Mouse (Mus musculus) bone marrow, adult 2 months (tissue): Measurements from ENCODE around the gene Rfx3. TPM values are rescaled to one million over a fixed set of nuclear protein-coding genes. Genes with fewer than 3 reads are reported as not detected.
A peak's percentile ranks its signal among the peaks of the same experiment; 100 is the strongest.

ENCODE experiments used
- H3K27ac ChIP-seq: fragments of 200-500 bp; 2 replicates; pipeline ENCODE4 v1.5.1; 2012; ENCODE audit warnings: low read depth, mild to moderate bottlenecking, control low read depth, inconsistent platforms, low read length; ENCODE audit not compliant: control insufficient read depth, poor library complexity, insufficient read depth
- H3K4me1 ChIP-seq: fragments of 200-500 bp; 2 replicates; pipeline ENCODE4 v1.6.1; 2011; ENCODE audit warnings: low read length; ENCODE audit not compliant: control insufficient read depth, insufficient read depth
- H3K4me3 ChIP-seq: fragments of 200-500 bp; replicated peaks from 2 replicates; pipeline ENCODE3; 2011; ENCODE audit warnings: mild to moderate bottlenecking, low read depth, low read length, control low read depth; ENCODE audit not compliant: control insufficient read depth
- CTCF ChIP-seq: fragments of 200-500 bp; IDR thresholded peaks from 2 replicates; pipeline ENCODE4 v1.5.1; 2011; ENCODE audit warnings: low read length, control low read depth; ENCODE audit not compliant: control insufficient read depth, insufficient read depth
- POLR2A ChIP-seq: fragments of 200-500 bp; IDR thresholded peaks from 2 replicates; pipeline ENCODE4 v1.6.1; 2011; ENCODE audit warnings: low read depth, mild to moderate bottlenecking, control low read depth, low read length, borderline replicate concordance; ENCODE audit not compliant: control insufficient read depth
- WGBS: fragments of 180-500 bp; shearing (Covaris S2); methylation state at CpG from one replicate; pipeline ENCODE4 v1.1.7; 2018; 5-methylcytosine and 5-hydroxymethylcytosine counted together
- polyA plus RNA-seq: library from polyadenylated mRNA; stranded (reverse); fragments of >200 nt; gene quantifications from 2 replicates; pipeline ENCODE4 v1.2.4, GENCODE M21; 2011; ENCODE audit warnings: low replicate concordance; ENCODE audit not compliant: missing spikeins, insufficient read depth, insufficient read length

Gene Rfx3
- polyA plus RNA-seq, 1 experiment = 5.3 TPM

GRCm38 (mm10) chr19:27832448-27832847 lies 178.5 kb downstream of the Rfx3 start:
- Histone ChIP-seq H3K27ac (no peak overlapping the region), H3K4me1 (no peaks in the 10 kb centered on the region), H3K4me3 (no peak overlapping the region)
- WGBS = 58% methylated on average over 1 of the region's 1 CpGs
- TF ChIP-seq CTCF = no peak
- no peak for TF ChIP-seq POLR2A

- no peak overlapping the region for H3K27ac ChIP-seq
- H3K4me1 ChIP-seq = no peaks in the 10 kb centered on the region
- TF ChIP-seq POLR2A (no peak), CTCF (no peak)
- no peak overlapping the region for H3K4me3 ChIP-seq
- WGBS = 79% methylated on average over 1 of the region's 1 CpGs
These were observed 182.7 kb downstream of the Rfx3 start for GRCm38 (mm10) chr19:27828316-27828715.

GRCm38 (mm10) chr19:27817661-27818060 lies 193.3 kb downstream of the Rfx3 start:
- Histone ChIP-seq H3K4me3 (no peak overlapping the region), H3K4me1 (no peaks in the 10 kb centered on the region), H3K27ac (no peak overlapping the region)
- no peak for TF ChIP-seq POLR2A
- TF ChIP-seq CTCF = no peak

GRCm38 (mm10) chr19:27780030-27780429 lies 230.9 kb downstream of the Rfx3 start:
- TF ChIP-seq CTCF (peak; percentile 40), POLR2A (no peak)
- 60% methylated on average over 4 of the region's 4 CpGs for WGBS
- no peak overlapping the region for H3K4me3 ChIP-seq
- H3K4me1 ChIP-seq = no peaks in the 10 kb centered on the region
- no peak overlapping the region for H3K27ac ChIP-seq

GRCm38 (mm10) chr19:27770716-27771265 lies 240.2 kb downstream of the Rfx3 start:
- WGBS = 84% methylated on average over 8 of the region's 8 CpGs
- TF ChIP-seq CTCF = no peak
- TF ChIP-seq POLR2A = no peak
- Histone ChIP-seq H3K4me1 (no peaks in the 10 kb centered on the region), H3K27ac (no peak overlapping the region), H3K4me3 (no peak overlapping the region)

- WGBS = 88% methylated on average over 17 of the region's 17 CpGs
- H3K27ac ChIP-seq = no peak overlapping the region
These were observed 242.5 kb downstream of the Rfx3 start for GRCm38 (mm10) chr19:27768444-27768843.

GRCm38 (mm10) chr19:27760309-27760708 lies 250.7 kb downstream of the Rfx3 start:
- Histone ChIP-seq H3K27ac (no peak overlapping the region), H3K4me1 (no peaks in the 10 kb centered on the region), H3K4me3 (no peak overlapping the region)
- no peak for TF ChIP-seq POLR2A
- no peak for TF ChIP-seq CTCF
- 84% methylated on average over 9 of the region's 9 CpGs for WGBS

More at GRCm38 (mm10) chr19:27768444-27768843, 242.5 kb downstream of the Rfx3 start:
- TF ChIP-seq POLR2A = no peak
- TF ChIP-seq CTCF = no peak
- Histone ChIP-seq H3K4me1 (no peaks in the 10 kb centered on the region), H3K4me3 (no peak overlapping the region)

GRCm38 (mm10) chr19:27759347-27759746 lies 251.6 kb downstream of the Rfx3 start:
- no peak for TF ChIP-seq POLR2A
- no peak for TF ChIP-seq CTCF
- WGBS = 84% methylated on average over 8 of the region's 8 CpGs
- Histone ChIP-seq H3K4me1 (no peaks in the 10 kb centered on the region), H3K27ac (no peak overlapping the region), H3K4me3 (no peak overlapping the region)

GRCm38 (mm10) chr19:27747301-27747700 lies 263.7 kb downstream of the Rfx3 start:
- H3K27ac ChIP-seq = no peak overlapping the region
- H3K4me1 ChIP-seq = no peaks in the 10 kb centered on the region
- TF ChIP-seq POLR2A (no peak), CTCF (no peak)
- 86% methylated on average over 1 of the region's 1 CpGs for WGBS
- no peak overlapping the region for H3K4me3 ChIP-seq
